Mouse (Mus musculus) frontal cortex, postnatal 36 days (tissue): Measurements from ENCODE around the gene Serp1.
"Not testable (repeated sequence)": the region's sequence is repeated elsewhere in the genome, so short reads cannot be mapped to it uniquely, and the experiment has no call there.

Source experiments
- DNase-seq, 2 experiments: peaks; one replicate each; pipeline ENCODE4 v3.0.0; 2022; ENCODE audit warnings: low spot score in 2 of 2

The Serp1 gene

GRCm38 (mm10) chr3:58508020-58508750 is 17.5 kb downstream of the Serp1 start:
- DNase-seq: no peak

GRCm38 (mm10) chr3:58504676-58505075 is 21.0 kb downstream of the Serp1 start:
- no peak for DNase-seq

DNA sequence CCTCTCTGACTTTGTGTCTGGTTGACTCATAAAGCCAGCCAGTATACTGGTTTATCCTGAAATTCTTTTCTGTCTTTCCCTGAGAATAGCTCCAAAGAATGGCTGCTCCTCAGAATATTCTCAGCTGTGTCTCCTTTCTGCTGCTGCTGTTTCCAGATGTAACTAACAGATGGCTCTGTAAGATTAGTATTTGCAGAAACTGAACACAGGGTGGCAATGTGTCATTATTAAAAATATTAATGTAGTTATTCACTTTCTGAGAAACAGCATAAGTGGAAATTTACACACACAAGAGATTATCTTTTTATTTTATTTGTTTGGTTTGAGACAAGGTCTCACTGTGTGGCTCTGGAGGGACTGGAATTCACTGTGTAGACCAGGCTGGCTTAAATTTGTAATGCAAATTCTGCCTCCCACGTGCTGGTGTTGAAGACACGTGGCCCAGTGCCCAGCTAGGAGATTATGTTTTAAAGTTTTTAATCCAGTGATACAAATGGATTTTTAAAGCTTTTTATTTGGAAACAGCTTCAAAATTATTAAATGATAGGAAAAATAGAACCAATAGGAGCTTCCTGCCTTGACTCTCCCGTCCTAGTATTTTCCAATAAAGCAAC is 21.9 kb downstream of the Serp1 start:
- DNase-seq: no peak

DNA sequence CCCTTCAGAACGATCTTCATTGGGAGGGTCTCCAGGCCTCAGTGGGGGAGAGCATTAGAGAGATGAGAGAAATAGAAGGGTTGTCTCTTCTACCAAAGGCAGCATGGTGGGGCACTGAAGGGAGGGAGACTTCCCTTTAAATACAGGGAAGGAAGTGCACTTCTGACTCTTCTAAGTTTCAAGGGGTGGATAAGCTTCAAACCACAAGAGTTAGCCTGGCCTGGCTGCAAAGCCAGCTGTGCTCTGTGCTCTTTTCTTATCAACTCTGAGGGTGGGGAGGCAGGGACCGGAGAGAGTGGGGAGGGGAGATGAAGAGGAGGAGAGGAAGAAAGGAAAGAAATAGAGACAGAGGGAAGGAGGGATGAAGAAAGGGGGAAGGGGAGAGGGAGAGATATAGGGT is 23.7 kb downstream of the Serp1 start:
- no peak for DNase-seq

DNA sequence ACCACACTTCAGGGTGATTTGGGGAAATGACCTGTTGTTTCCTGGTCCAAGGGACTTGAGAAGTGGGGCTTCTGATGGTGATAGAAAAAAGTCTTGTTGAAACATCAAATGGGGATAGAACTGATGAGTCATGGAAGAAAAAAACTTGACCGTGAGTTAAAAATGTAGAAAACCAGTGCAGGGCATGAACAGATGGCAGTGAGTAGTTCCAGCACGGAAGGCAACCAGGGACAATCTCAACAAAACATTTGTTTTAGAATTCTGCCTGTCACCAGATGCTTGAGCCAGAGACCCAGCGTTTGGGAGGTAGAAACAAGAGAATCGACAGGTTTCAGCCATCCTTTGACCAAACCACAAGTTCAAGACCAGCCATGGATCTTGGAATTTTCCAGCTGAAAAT is 32.1 kb downstream of the Serp1 start:
- peak; percentile 24 to 54 for DNase-seq

- peak; percentile 28 to 47 for DNase-seq
Measured at GRCm38 (mm10) chr3:58490787-58491186, 34.9 kb downstream of the Serp1 start.

- DNase-seq: no peak
Measured at GRCm38 (mm10) chr3:58487999-58488775, 37.5 kb downstream of the Serp1 start.

DNA sequence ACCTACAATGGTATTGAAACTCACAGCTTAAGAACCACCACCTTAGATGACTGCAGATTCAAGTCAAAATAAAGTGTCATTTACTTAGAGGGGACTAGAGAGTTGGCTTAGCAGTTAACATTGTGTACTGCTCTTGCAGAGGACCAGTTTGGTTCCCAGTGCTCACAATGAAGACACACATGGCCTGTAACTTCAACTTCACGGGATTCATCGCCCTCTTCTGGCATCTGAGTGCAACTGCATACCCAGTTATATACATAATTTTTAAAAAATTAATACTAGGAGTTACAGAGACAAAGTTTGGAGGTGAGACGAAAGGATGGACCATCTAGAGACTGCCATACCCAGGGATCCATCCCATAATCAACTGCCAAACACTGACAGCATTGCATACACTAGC is 38.6 kb downstream of the Serp1 start:
- no peak for DNase-seq

DNA sequence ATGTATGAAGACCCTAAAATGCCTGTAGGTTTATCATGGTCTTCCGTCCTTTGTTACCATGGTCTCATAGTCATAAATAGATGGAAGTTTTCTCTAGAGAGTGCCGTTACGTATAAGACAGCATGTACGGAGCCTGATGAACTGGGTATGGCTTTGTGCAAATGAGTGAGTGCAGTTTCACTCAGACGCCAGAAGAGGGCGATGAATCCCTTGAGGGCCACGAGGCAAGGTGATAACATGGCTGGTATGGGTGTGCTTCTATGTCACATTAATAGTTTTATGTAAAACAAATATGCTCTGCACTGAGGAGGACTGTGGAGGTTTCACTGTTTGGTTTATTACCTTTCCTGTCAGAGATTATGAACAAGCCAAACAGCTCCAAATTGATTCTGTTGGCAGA is 39.8 kb downstream of the Serp1 start:
- no peak for DNase-seq

GRCm38 (mm10) chr3:58478755-58479455 is 46.8 kb downstream of the Serp1 start:
- DNase-seq: no peak

- not testable (repeated sequence) for DNase-seq
Measured at GRCm38 (mm10) chr3:58475298-58475697, 50.4 kb downstream of the Serp1 start.
